Mouse (Mus musculus) CH12.LX (cell line): ENCODE measurements around the gene Tomm20. TPM values are rescaled to one million over a fixed set of nuclear protein-coding genes. Genes with fewer than 3 reads are reported as not detected.
"Not testable (repeated sequence)": the region's sequence is repeated elsewhere in the genome, so short reads cannot be mapped to it uniquely, and the experiment has no call there.

Experiments used
- DNase-seq: peaks from one replicate; pipeline ENCODE4 v3.0.0-alpha.2; 2013; ENCODE audit errors: extremely low read depth
- H3K27ac ChIP-seq: 2 replicates; pipeline ENCODE4 v1.5.1; 2012; ENCODE audit warnings: low read depth, mild to moderate bottlenecking, control low read depth, moderate library complexity; ENCODE audit not compliant: insufficient read depth
- H3K27me3 ChIP-seq: replicated peaks from 2 replicates; pipeline ENCODE3; 2012; ENCODE audit warnings: inconsistent platforms
- H3K36me3 ChIP-seq, 2 experiments: replicated peaks in 1 of 2; 2 replicates each; pipeline versions ENCODE3 to v1.6.1; 2012; ENCODE audit warnings: inconsistent platforms in 1 of 2, low read length in 1 of 2, mild to moderate bottlenecking in 1 of 2, mixed read lengths in 1 of 2, moderate library complexity in 1 of 2; ENCODE audit not compliant: control insufficient read depth in 1 of 2, insufficient read depth in 1 of 2
- H3K4me1 ChIP-seq, 2 experiments: 2 replicates each; pipeline ENCODE4 v1.6.1; 2012; ENCODE audit warnings: inconsistent platforms in 1 of 2, moderate library complexity in 1 of 2; ENCODE audit not compliant: insufficient read depth in 2 of 2, control insufficient read depth in 1 of 2
- H3K4me2 ChIP-seq: 2 replicates; pipeline ENCODE4 v1.6.1; 2012; ENCODE audit warnings: low read depth, mild to moderate bottlenecking, control low read depth; ENCODE audit not compliant: poor library complexity, insufficient read depth, severe bottlenecking
- H3K4me3 ChIP-seq, 3 experiments: fragments of 150-350 bp in 1 of 3; sonication (generic) in 1 of 3; replicated peaks in 1 of 3; 2 replicates each; pipeline versions ENCODE3 to v1.5.1; 2011 to 2012; ENCODE audit warnings: low read depth in 2 of 3, low read length in 2 of 3, mild to moderate bottlenecking in 2 of 3, moderate library complexity in 2 of 3, control low read depth in 1 of 3, improper control_type of control experiment in 1 of 3, inconsistent platforms in 1 of 3, mixed read lengths in 1 of 3; ENCODE audit not compliant: poor library complexity in 1 of 3
- H3K79me2 ChIP-seq: replicated peaks from 2 replicates; pipeline ENCODE4 v1.6.1; 2012; ENCODE audit warnings: mild to moderate bottlenecking, moderate library complexity; ENCODE audit not compliant: control insufficient read depth, poor library complexity, insufficient read depth, severe bottlenecking; ENCODE audit errors: extremely low read depth
- H3K9ac ChIP-seq: 2 replicates; pipeline ENCODE4 v1.6.1; 2012; ENCODE audit warnings: low read depth, mild to moderate bottlenecking, control low read depth, moderate library complexity; ENCODE audit not compliant: insufficient read depth
- H3K9me3 ChIP-seq: replicated peaks from 2 replicates; pipeline ENCODE3; 2012; ENCODE audit warnings: low read length, inconsistent platforms, mixed read lengths
- BHLHE40 ChIP-seq: IDR thresholded peaks from 2 replicates; pipeline ENCODE4 v1.6.1; 2011; ENCODE audit warnings: mild to moderate bottlenecking, low read depth, low read length, improper control_type of control experiment
- EP300 ChIP-seq: IDR thresholded peaks from 2 replicates; pipeline ENCODE4 v1.6.1; 2011; ENCODE audit warnings: low read length, improper control_type of control experiment
- ETS1 ChIP-seq: conservative IDR thresholded peaks from 2 replicates; pipeline ENCODE4 v1.6.1; 2012; ENCODE audit warnings: low read depth, mild to moderate bottlenecking, inconsistent platforms, low read length, improper control_type of control experiment, moderate library complexity
- GABPA ChIP-seq: IDR thresholded peaks from 2 replicates; pipeline ENCODE4 v1.6.1; 2012; ENCODE audit warnings: low read depth, low read length, improper control_type of control experiment, inconsistent platforms; ENCODE audit not compliant: insufficient replicate concordance
- IRF4 ChIP-seq: IDR thresholded peaks from 2 replicates; pipeline ENCODE4 v1.6.1; 2014; ENCODE audit warnings: low read depth, mild to moderate bottlenecking, inconsistent platforms, low read length, improper control_type of control experiment
- JUND ChIP-seq: conservative IDR thresholded peaks from 2 replicates; pipeline ENCODE4 v1.6.1; 2011; ENCODE audit warnings: low read depth, low read length, improper control_type of control experiment
- MAFK ChIP-seq: IDR thresholded peaks from 2 replicates; pipeline ENCODE4 v1.6.1; 2011; ENCODE audit warnings: low read length, improper control_type of control experiment; ENCODE audit not compliant: insufficient replicate concordance
- MYC ChIP-seq: IDR thresholded peaks from 2 replicates; pipeline ENCODE4 v1.6.1; 2011; ENCODE audit warnings: low read depth, mild to moderate bottlenecking, improper control_type of control experiment, low read length
- SMC3 ChIP-seq: IDR thresholded peaks from 2 replicates; pipeline ENCODE4 v1.6.1; 2011; ENCODE audit warnings: low read depth, low read length, improper control_type of control experiment
- USF2 ChIP-seq: conservative IDR thresholded peaks from 2 replicates; pipeline ENCODE4 v1.6.1; 2011; ENCODE audit warnings: low read depth, low read length, improper control_type of control experiment
- ZC3H11A ChIP-seq: IDR thresholded peaks from 2 replicates; pipeline ENCODE4 v1.6.1; 2012; ENCODE audit warnings: low read depth, mild to moderate bottlenecking, inconsistent platforms, low read length, improper control_type of control experiment
- ZKSCAN1 ChIP-seq: IDR thresholded peaks from 2 replicates; pipeline ENCODE4 v1.6.1; 2012; ENCODE audit warnings: low read depth, inconsistent platforms, low read length, improper control_type of control experiment, borderline replicate concordance
- ZMIZ1 ChIP-seq: IDR thresholded peaks from 2 replicates; pipeline ENCODE4 v1.6.1; 2012; ENCODE audit warnings: low read depth, mild to moderate bottlenecking, inconsistent platforms, low read length, improper control_type of control experiment
- ZNF384 ChIP-seq: IDR thresholded peaks from 2 replicates; pipeline ENCODE4 v1.6.1; 2012; ENCODE audit warnings: low read depth, low read length, improper control_type of control experiment, inconsistent platforms
- dilution Hi-C: fragments of 300-500 bp; cut with MboI; formaldehyde crosslinking; loops from 2 replicates; pipeline ENCODE4 v1.14.3; 2020; ENCODE audit warnings: low sequenced_read_pairs; ENCODE audit not compliant: extremely low pct_unique_long_range_greater_than_20kb, extremely low pct_ligation_motif_present
- in situ Hi-C: fragments of 300-500 bp; cut with MboI; formaldehyde crosslinking; loops from 3 replicates; pipeline ENCODE4 v1.14.3; 2019; ENCODE audit warnings: low sequenced_read_pairs, low pct_ligation_motif_present, low pct_unique_long_range_greater_than_20kb, mixed read lengths
- polyA plus RNA-seq: library from polyadenylated mRNA; unstranded; fragments of >175 nt; gene quantifications from 2 replicates; pipeline ENCODE4 v1.2.1, GENCODE M21; 2012; ENCODE audit warnings: low read depth; ENCODE audit not compliant: insufficient read length
- total RNA-seq, 2 experiments: library from RNA; depleted of rRNA; stranded (reverse); fragments of 300-350 nt in 1 of 2; fragments of >200 nt in 1 of 2; gene quantifications; 2 replicates each; pipeline ENCODE4 v1.2.3; 2012 to 2014

The Tomm20 gene
- total and polyA plus RNA-seq, 3 experiments = 130 to 513 (median 394) TPM

- no peaks in the 10 kb centered on the region for H3K27me3 ChIP-seq
- no peak overlapping the region for H3K9ac ChIP-seq
- H3K4me3 ChIP-seq = no peak overlapping the region
- H3K4me1 ChIP-seq = peaks cover 11 to 38% of the 10 kb centered on the region in 2 experiments
- no peak overlapping the region for H3K27ac ChIP-seq
- no peak for DNase-seq
- dilution Hi-C loops = loop anchor here (25.0 kb wide), 1 partner anchor 427 kb away; the partner anchor contains the start of gene Tarbp1
- TF ChIP-seq ZMIZ1 (no peak), ZC3H11A (no peak), MAFK (peak; percentile 82), IRF4 (peak; percentile 39; the same call in 1 of the 2 replicates), MYC (no peak), BHLHE40 (peak; percentile 73), ZNF384 (peak; percentile 47; the same call in 1 of the 2 replicates), USF2 (no peak)
- H3K36me3 ChIP-seq = peaks cover 0 to 9% of the 10 kb centered on the region in 2 experiments
- no peak overlapping the region for H3K4me2 ChIP-seq
- no peaks in the 10 kb centered on the region for H3K79me2 ChIP-seq
- in situ Hi-C loops = loop anchor here (5.0 kb wide), 2 partner anchors 32 to 62 kb away; no protein-coding TSS in a partner anchor
- no peaks in the 10 kb centered on the region for H3K9me3 ChIP-seq
These were observed 30.9 kb downstream of the Tomm20 start for GRCm38 (mm10) chr8:126914609-126915375.

DNA sequence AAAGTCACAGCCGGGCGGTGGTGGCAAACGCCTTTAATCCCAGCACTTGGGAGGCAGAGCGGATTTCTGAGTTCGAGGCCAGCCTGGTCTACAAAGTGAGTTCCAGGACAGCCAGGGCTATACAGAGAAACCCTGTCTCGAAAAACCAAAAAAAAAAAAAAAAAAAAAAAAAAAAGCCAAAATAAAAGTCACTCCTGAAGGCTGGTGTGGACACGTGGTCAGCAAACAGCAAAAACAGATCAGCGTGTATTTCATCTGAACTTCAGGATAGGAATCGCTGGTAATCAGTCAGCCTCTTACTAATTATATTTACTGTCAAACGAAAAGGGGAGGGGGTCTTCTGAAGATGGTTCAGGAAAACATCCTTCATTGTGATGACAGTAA, 31.5 kb downstream of the Tomm20 start:
- H3K9me3 ChIP-seq, H3K36me3 ChIP-seq, H3K79me2 ChIP-seq, H3K9ac ChIP-seq: not testable (repeated sequence)
- dilution Hi-C loops = loop anchor here (25.0 kb wide), 1 partner anchor 427 kb away; the partner anchor contains the start of gene Tarbp1
- peak; percentile 58 for TF ChIP-seq ZNF384
- TF ChIP-seq, all 38 proteins: peak for 1; not testable (repeated sequence) for 37
- in situ Hi-C loops, H3K4me2 ChIP-seq, DNase-seq, H3K4me3 ChIP-seq, H3K27me3 ChIP-seq, H3K27ac ChIP-seq: not testable (repeated sequence)
- H3K4me1 ChIP-seq = peaks cover 7 to 38% of the 10 kb centered on the region in 2 experiments

GRCm38 (mm10) chr8:126913241-126914106, 32.2 kb downstream of the Tomm20 start:
- Histone ChIP-seq H3K9me3 (no peaks in the 10 kb centered on the region), H3K27ac (no peak overlapping the region), H3K4me1 (peaks cover 5 to 45% of the 10 kb centered on the region in 2 experiments), H3K36me3 (peaks cover 0 to 3% of the 10 kb centered on the region in 2 experiments), H3K4me2 (no peak overlapping the region), H3K4me3 (no peak overlapping the region), H3K79me2 (no peaks in the 10 kb centered on the region), H3K27me3 (no peaks in the 10 kb centered on the region), H3K9ac (no peak overlapping the region)
- in situ Hi-C loops (no loop called here), dilution Hi-C loops (loop anchor here (25.0 kb wide), 1 partner anchor 426 kb away; the partner anchor contains the start of gene Tarbp1)
- no peak for DNase-seq
- TF ChIP-seq ZKSCAN1 = no peak
- no peak for TF ChIP-seq ETS1
- no peak for TF ChIP-seq EP300
- TF ChIP-seq SMC3 = no peak
- no peak for TF ChIP-seq GABPA
- no peak for TF ChIP-seq JUND
